12 mouse cellular contexts compared by ENCODE assay signal in the genomic region with DNA sequence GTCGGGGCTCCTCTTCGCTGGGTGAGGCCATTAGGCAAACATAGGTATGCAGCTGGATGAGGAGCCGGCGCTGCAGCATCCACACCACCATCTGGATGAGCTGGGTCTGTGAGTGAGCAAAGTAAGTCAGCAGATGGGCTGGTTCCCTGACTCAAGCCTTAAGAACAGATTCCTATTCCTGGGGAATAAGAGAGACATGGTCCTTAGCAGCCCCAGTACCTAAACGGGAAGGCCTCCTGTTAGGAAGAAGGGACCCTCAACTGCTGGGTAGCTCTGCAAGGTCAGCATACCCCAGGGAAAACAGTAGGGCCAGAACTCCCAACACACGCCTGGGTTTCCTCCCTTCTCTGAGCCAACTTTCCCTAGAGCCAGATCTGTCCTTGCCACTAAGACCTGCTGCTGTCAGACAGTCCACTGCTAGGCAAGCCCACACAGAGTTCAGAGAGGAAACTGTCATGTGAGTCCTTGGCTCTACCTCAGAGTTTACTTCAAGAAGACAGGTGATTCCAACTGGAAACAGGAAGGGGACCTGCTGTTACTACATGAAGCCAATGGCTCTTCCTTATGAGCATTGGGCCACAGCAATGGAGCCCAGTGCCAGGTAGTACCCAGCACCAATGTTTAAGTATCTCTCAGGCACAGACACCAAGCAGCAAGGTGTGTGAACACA. TPM values are rescaled to one million over a fixed set of nuclear protein-coding genes. Genes with fewer than 3 reads are reported as not detected.
DNase-seq lines count a peak whose midpoint lies in the region; ATAC-seq and TF ChIP-seq lines count a peak whose summit lies in the region.
"Had no signal": no experiment of that assay in that cellular context is flagged by ENCODE, and none has a peak within 500 bp of the region (broad histone marks: within the 10 kb centered on the region; RNA-seq: fewer than 3 reads in every experiment).

No protein-coding gene starts in this region.

- H3K9me3 ChIP-seq in forebrain, embryonic 13.5 days (replicated peaks): no peaks in the 10 kb centered on the region
- H3K9me3 ChIP-seq in forebrain, embryonic 12.5 days: no peaks in the 10 kb centered on the region
- no peaks in the 10 kb centered on the region for H3K9me3 ChIP-seq in kidney, embryonic 15.5 days (replicated peaks)
- no peaks in the 10 kb centered on the region for H3K9me3 ChIP-seq in neural tube, embryonic 13.5 days
- H3K9me3 ChIP-seq in stomach, postnatal 0 days (ENCODE audit: control insufficient read depth, low read length): no peaks in the 10 kb centered on the region
- no peaks in the 10 kb centered on the region for H3K9me3 ChIP-seq in limb, embryonic 10.5 days (replicated peaks)
- H3K9me3 ChIP-seq: neural tube, embryonic 12.5 days had no signal

- no peak for DNase-seq in kidney, adult 11 months
- DNase-seq in neural tube, embryonic 10.5 days (ENCODE audit: extremely low spot score, low spot score): no peak
- no peak for DNase-seq in stomach, postnatal 0 days (ENCODE audit: low spot score)
- no peak for DNase-seq in limb, embryonic 10.5 days (ENCODE audit: low spot score)
- DNase-seq: B cell, adult 2 months; thymus, adult 2 months had no signal

- H3K9ac ChIP-seq in forebrain, embryonic 13.5 days: peak overlapping the region; percentile 12; the same call in 1 of the 2 replicates
- H3K9ac ChIP-seq in forebrain, embryonic 12.5 days: no peak overlapping the region
- H3K9ac ChIP-seq in kidney, embryonic 15.5 days: no peak overlapping the region
- H3K9ac ChIP-seq in neural tube, embryonic 13.5 days: peak overlapping the region; percentile 32; the same call in 1 of the 2 replicates
- no peak overlapping the region for H3K9ac ChIP-seq in stomach, postnatal 0 days (ENCODE audit: low read length)
- H3K9ac ChIP-seq: neural tube, embryonic 12.5 days had no signal

- H3K4me3 ChIP-seq in forebrain, embryonic 13.5 days: no peak overlapping the region
- no peak overlapping the region for H3K4me3 ChIP-seq in forebrain, embryonic 12.5 days (replicated peaks)
- H3K4me3 ChIP-seq in kidney, embryonic 15.5 days (replicated peaks): no peak overlapping the region
- no peak overlapping the region for H3K4me3 ChIP-seq in neural tube, embryonic 13.5 days
- H3K4me3 ChIP-seq in stomach, postnatal 0 days (ENCODE audit: low read depth, low read length): no peak overlapping the region
- H3K4me3 ChIP-seq in limb, embryonic 10.5 days: no peak overlapping the region
- H3K4me3 ChIP-seq: neural tube, embryonic 12.5 days had no signal

- H3K4me1 ChIP-seq in forebrain, embryonic 13.5 days: peaks cover 37% of the 10 kb centered on the region
- peaks cover 7% of the 10 kb centered on the region; the same call in 1 of the 2 replicates for H3K4me1 ChIP-seq in forebrain, embryonic 12.5 days
- peaks cover 24% of the 10 kb centered on the region for H3K4me1 ChIP-seq in kidney, embryonic 15.5 days
- H3K4me1 ChIP-seq in neural tube, embryonic 13.5 days (replicated peaks): peaks cover 35% of the 10 kb centered on the region
- peaks cover 4% of the 10 kb centered on the region; the same call in 1 of the 2 replicates for H3K4me1 ChIP-seq in stomach, postnatal 0 days (replicated peaks; ENCODE audit: control insufficient read depth, insufficient read depth)
- peaks cover 6% of the 10 kb centered on the region for H3K4me1 ChIP-seq in limb, embryonic 10.5 days
- H3K4me1 ChIP-seq: neural tube, embryonic 12.5 days had no signal

- no peak overlapping the region for H3K4me2 ChIP-seq in forebrain, embryonic 13.5 days
- H3K4me2 ChIP-seq in forebrain, embryonic 12.5 days: no peak overlapping the region
- H3K4me2 ChIP-seq in kidney, embryonic 15.5 days: no peak overlapping the region
- H3K4me2 ChIP-seq in neural tube, embryonic 13.5 days: no peak overlapping the region
- H3K4me2 ChIP-seq in stomach, postnatal 0 days (replicated peaks; ENCODE audit: low read depth): no peak overlapping the region
- H3K4me2 ChIP-seq: neural tube, embryonic 12.5 days had no signal

- H3K27me3 ChIP-seq in forebrain, embryonic 13.5 days: no peaks in the 10 kb centered on the region
- H3K27me3 ChIP-seq in forebrain, embryonic 12.5 days: no peaks in the 10 kb centered on the region
- H3K27me3 ChIP-seq in kidney, embryonic 15.5 days: no peaks in the 10 kb centered on the region
- H3K27me3 ChIP-seq in neural tube, embryonic 13.5 days: no peaks in the 10 kb centered on the region
- H3K27me3 ChIP-seq in stomach, postnatal 0 days (ENCODE audit: control insufficient read depth, insufficient read depth, low read length): no peaks in the 10 kb centered on the region
- no peaks in the 10 kb centered on the region for H3K27me3 ChIP-seq in limb, embryonic 10.5 days (ENCODE audit: low read depth, poor library complexity, severe bottlenecking)
- H3K27me3 ChIP-seq: neural tube, embryonic 12.5 days had no signal

- WGBS in forebrain, embryonic 13.5 days: 90% methylated on average over 6 of the region's 6 CpGs
- 88% methylated on average over 6 of the region's 6 CpGs for WGBS in forebrain, embryonic 12.5 days
- WGBS in kidney, embryonic 15.5 days: 95% methylated on average over 6 of the region's 6 CpGs
- WGBS in neural tube, embryonic 13.5 days: 90% methylated on average over 6 of the region's 6 CpGs
- WGBS in stomach, postnatal 0 days: 78% methylated on average over 6 of the region's 6 CpGs
- 91% methylated on average over 6 of the region's 6 CpGs for WGBS in limb, embryonic 10.5 days

- no peak for ATAC-seq in forebrain, embryonic 13.5 days
- ATAC-seq in forebrain, embryonic 12.5 days (ENCODE audit: low FRiP score): no peak
- no peak for ATAC-seq in kidney, embryonic 15.5 days (replicated peaks; ENCODE audit: low FRiP score)
- no peak for ATAC-seq in neural tube, embryonic 13.5 days (ENCODE audit: low read depth)
- ATAC-seq in stomach, postnatal 0 days (ENCODE audit: low FRiP score, low TSS enrichment): no peak

- peaks cover 67% of the 10 kb centered on the region for H3K36me3 ChIP-seq in forebrain, embryonic 13.5 days (ENCODE audit: poor library complexity, severe bottlenecking)
- H3K36me3 ChIP-seq in forebrain, embryonic 12.5 days (replicated peaks): peaks cover 68% of the 10 kb centered on the region
- peaks cover 84% of the 10 kb centered on the region for H3K36me3 ChIP-seq in kidney, embryonic 15.5 days
- H3K36me3 ChIP-seq in neural tube, embryonic 13.5 days: peaks cover 55% of the 10 kb centered on the region
- H3K36me3 ChIP-seq in stomach, postnatal 0 days (ENCODE audit: control insufficient read depth, insufficient read depth, low read length): peaks cover 17% of the 10 kb centered on the region; the same call in 1 of the 2 replicates
- peaks cover 96% of the 10 kb centered on the region for H3K36me3 ChIP-seq in limb, embryonic 10.5 days

- TF ChIP-seq EP300 in stomach, postnatal 0 days (optimal IDR thresholded peaks at IDR 0.05): no peak

- TF ChIP-seq CTCF in stomach, postnatal 0 days (IDR thresholded peaks at IDR 0.05; ENCODE audit: low read depth): no peak

- peak overlapping the region; percentile 76 for H3K27ac ChIP-seq in forebrain, embryonic 13.5 days
- H3K27ac ChIP-seq in forebrain, embryonic 12.5 days: no peak overlapping the region
- H3K27ac ChIP-seq in kidney, embryonic 15.5 days: 0 out of 2 replicates have a peak overlapping the region, but pooled peaks have one; percentile 13
- peak overlapping the region; percentile 68 for H3K27ac ChIP-seq in neural tube, embryonic 13.5 days (replicated peaks)
- H3K27ac ChIP-seq in stomach, postnatal 0 days (replicated peaks): 0 out of 2 replicates have a peak overlapping the region, but pooled peaks have one; percentile 1
- H3K27ac ChIP-seq in limb, embryonic 10.5 days: no peak overlapping the region
- H3K27ac ChIP-seq: macrophage; neural tube, embryonic 12.5 days had no signal

RNA-seq across cellular contexts. Expression of a gene that starts 8.6 kb away (rescaled TPM):
- 24.9 and 30.6 TPM in 2 replicates for polyA plus RNA-seq in forebrain, embryonic 13.5 days (2015; fragmentation: Nextera tagmentation; extraction: Ambion mirVana)
- 25.0 and 29.3 TPM in 2 replicates for polyA plus RNA-seq in forebrain, embryonic 12.5 days (2016; fragmentation: Nextera tagmentation; extraction: Ambion mirVana)
- 33.5 and 36.1 TPM in 2 replicates for polyA plus RNA-seq in kidney, embryonic 15.5 days (2015; fragmentation: Nextera tagmentation; extraction: Ambion mirVana)
- 35.8 and 36.6 TPM in 2 replicates for polyA plus RNA-seq in neural tube, embryonic 13.5 days (2015; fragmentation: Nextera tagmentation; extraction: Ambion mirVana)
- polyA plus RNA-seq in stomach, postnatal 0 days (2015; fragmentation: Nextera tagmentation; extraction: Ambion mirVana): 19.9 and 22.1 TPM in 2 replicates
- polyA plus RNA-seq in limb, embryonic 10.5 days (2016; fragmentation: Nextera tagmentation; extraction: Ambion mirVana): 36.2 and 45.2 TPM in 2 replicates

RNA-seq across cellular contexts. Expression of a gene that starts 12.9 kb away (rescaled TPM):
- 9.7 and 12.3 TPM in 2 replicates for polyA plus RNA-seq in forebrain, embryonic 13.5 days (2015; fragmentation: Nextera tagmentation; extraction: Ambion mirVana)
- 18.3 and 19.1 TPM in 2 replicates for polyA plus RNA-seq in forebrain, embryonic 12.5 days (2016; fragmentation: Nextera tagmentation; extraction: Ambion mirVana)
- 48.7 and 55.4 TPM in 2 replicates for polyA plus RNA-seq in kidney, embryonic 15.5 days (2015; fragmentation: Nextera tagmentation; extraction: Ambion mirVana)
- 28.9 and 30.4 TPM in 2 replicates for polyA plus RNA-seq in neural tube, embryonic 13.5 days (2015; fragmentation: Nextera tagmentation; extraction: Ambion mirVana)
- polyA plus RNA-seq in stomach, postnatal 0 days (2015; fragmentation: Nextera tagmentation; extraction: Ambion mirVana): 35.8 and 38.5 TPM in 2 replicates
- 28.1 and 31.1 TPM in 2 replicates for polyA plus RNA-seq in limb, embryonic 10.5 days (2016; fragmentation: Nextera tagmentation; extraction: Ambion mirVana)

RNA-seq across cellular contexts. Expression of a gene that starts 29.7 kb away (rescaled TPM):
- polyA plus RNA-seq in forebrain, embryonic 13.5 days (2015; fragmentation: Nextera tagmentation; extraction: Ambion mirVana): 61.3 and 64.9 TPM in 2 replicates
- 61.4 and 62.7 TPM in 2 replicates for polyA plus RNA-seq in forebrain, embryonic 12.5 days (2016; fragmentation: Nextera tagmentation; extraction: Ambion mirVana)
- 59.6 and 60.9 TPM in 2 replicates for polyA plus RNA-seq in kidney, embryonic 15.5 days (2015; fragmentation: Nextera tagmentation; extraction: Ambion mirVana)
- polyA plus RNA-seq in neural tube, embryonic 13.5 days (2015; fragmentation: Nextera tagmentation; extraction: Ambion mirVana): 45.7 and 46.8 TPM in 2 replicates
- polyA plus RNA-seq in stomach, postnatal 0 days (2015; fragmentation: Nextera tagmentation; extraction: Ambion mirVana): 50.5 and 54.3 TPM in 2 replicates
- polyA plus RNA-seq in limb, embryonic 10.5 days (2016; fragmentation: Nextera tagmentation; extraction: Ambion mirVana): 115 and 121 TPM in 2 replicates

RNA-seq across cellular contexts. Expression of a gene that starts 32.6 kb away (rescaled TPM):
- 48.3 and 54.2 TPM in 2 replicates for polyA plus RNA-seq in forebrain, embryonic 13.5 days (2015; fragmentation: Nextera tagmentation; extraction: Ambion mirVana)
- polyA plus RNA-seq in forebrain, embryonic 12.5 days (2016; fragmentation: Nextera tagmentation; extraction: Ambion mirVana): 50.2 and 50.9 TPM in 2 replicates
- 38.8 and 43.9 TPM in 2 replicates for polyA plus RNA-seq in kidney, embryonic 15.5 days (2015; fragmentation: Nextera tagmentation; extraction: Ambion mirVana)
- polyA plus RNA-seq in neural tube, embryonic 13.5 days (2015; fragmentation: Nextera tagmentation; extraction: Ambion mirVana): 39.8 and 42.8 TPM in 2 replicates
- polyA plus RNA-seq in stomach, postnatal 0 days (2015; fragmentation: Nextera tagmentation; extraction: Ambion mirVana): 28.0 and 28.2 TPM in 2 replicates
- polyA plus RNA-seq in limb, embryonic 10.5 days (2016; fragmentation: Nextera tagmentation; extraction: Ambion mirVana): 43.7 and 51.8 TPM in 2 replicates

RNA-seq across cellular contexts. Expression of a gene that starts 34.9 kb away (rescaled TPM):
- polyA plus RNA-seq in forebrain, embryonic 13.5 days (2015; fragmentation: Nextera tagmentation; extraction: Ambion mirVana): not detected in 2 replicates
- polyA plus RNA-seq in forebrain, embryonic 12.5 days (2016; fragmentation: Nextera tagmentation; extraction: Ambion mirVana): not detected in 2 replicates
- polyA plus RNA-seq in kidney, embryonic 15.5 days (2015; fragmentation: Nextera tagmentation; extraction: Ambion mirVana): not detected in 2 replicates
- not detected in 2 replicates for polyA plus RNA-seq in neural tube, embryonic 13.5 days (2015; fragmentation: Nextera tagmentation; extraction: Ambion mirVana)
- polyA plus RNA-seq in stomach, postnatal 0 days (2015; fragmentation: Nextera tagmentation; extraction: Ambion mirVana): 0.02 TPM in 1 of 2 replicates, not detected in the other
- polyA plus RNA-seq in limb, embryonic 10.5 days (2016; fragmentation: Nextera tagmentation; extraction: Ambion mirVana): not detected in 2 replicates
- polyA plus RNA-seq: macrophage had no signal

Comparison
In these comparisons a context has a peak if more than half of its experiments do, and no peak if none do; other contexts are left out.
1. H3K27ac ChIP-seq: peak in forebrain, embryonic 13.5 days (single experiment), kidney, embryonic 15.5 days (single experiment), neural tube, embryonic 13.5 days (single experiment) and stomach, postnatal 0 days (single experiment); none in forebrain, embryonic 12.5 days (single experiment) and limb, embryonic 10.5 days (single experiment).
2. H3K9ac ChIP-seq: peak in forebrain, embryonic 13.5 days (single experiment) and neural tube, embryonic 13.5 days (single experiment); none in forebrain, embryonic 12.5 days (single experiment), kidney, embryonic 15.5 days (single experiment) and stomach, postnatal 0 days (single experiment).